Mouse (Mus musculus): ENCODE measurements at regions not wholly inside any gene's neighbourhood (a gene's known extent, or its start where the extent isn't known, plus 50 kb on each side); places are given as distances from the start of the nearest gene placed in this dataset.

DNA sequence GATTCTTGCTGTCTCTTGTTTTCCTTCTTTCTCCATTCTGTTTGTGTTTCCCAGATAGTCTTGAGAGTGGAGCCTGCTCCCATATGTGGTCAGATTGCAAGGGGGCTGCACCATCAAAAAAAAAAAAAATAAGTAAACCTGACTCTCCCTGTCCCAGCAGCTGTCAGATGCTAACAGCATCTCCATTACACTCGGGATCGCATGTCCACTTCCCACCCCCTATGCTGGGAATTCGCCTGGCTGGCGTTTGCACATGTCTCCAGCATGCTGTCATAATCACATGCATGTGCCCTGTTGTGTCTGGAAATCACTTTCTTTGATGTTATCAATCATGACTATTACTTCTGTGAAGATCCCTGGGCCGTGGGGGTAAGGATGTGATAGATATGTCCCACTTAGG is 179.1 kb downstream of the Ajap1 start:
- no peak for TF ChIP-seq CTCF (IDR thresholded peaks at IDR 0.05; ENCODE audit: low read depth, low read length)
- TF ChIP-seq POLR2A (IDR thresholded peaks at IDR 0.05; ENCODE audit: extremely low read depth, insufficient read depth, low read length), result no peak

Measured in liver, adult 2 months (tissue).